Mouse (Mus musculus) CH12.LX (cell line): ENCODE data around the gene Aldoc. TPM values are rescaled to one million over a fixed set of nuclear protein-coding genes. Genes with fewer than 3 reads are reported as not detected.

Experiments
- DNase-seq: peaks from one replicate; pipeline ENCODE4 v3.0.0-alpha.2; 2013; ENCODE audit errors: extremely low read depth
- H3K27ac ChIP-seq: 2 replicates; pipeline ENCODE4 v1.5.1; 2012; ENCODE audit warnings: low read depth, mild to moderate bottlenecking, control low read depth, moderate library complexity; ENCODE audit not compliant: insufficient read depth
- H3K27me3 ChIP-seq: replicated peaks from 2 replicates; pipeline ENCODE3; 2012; ENCODE audit warnings: inconsistent platforms
- H3K36me3 ChIP-seq, 2 experiments: replicated peaks in 1 of 2; 2 replicates each; pipeline versions ENCODE3 to v1.6.1; 2012; ENCODE audit warnings: inconsistent platforms in 1 of 2, low read length in 1 of 2, mild to moderate bottlenecking in 1 of 2, mixed read lengths in 1 of 2, moderate library complexity in 1 of 2; ENCODE audit not compliant: control insufficient read depth in 1 of 2, insufficient read depth in 1 of 2
- H3K4me1 ChIP-seq, 2 experiments: 2 replicates each; pipeline ENCODE4 v1.6.1; 2012; ENCODE audit warnings: inconsistent platforms in 1 of 2, moderate library complexity in 1 of 2; ENCODE audit not compliant: insufficient read depth in 2 of 2, control insufficient read depth in 1 of 2
- H3K4me2 ChIP-seq: 2 replicates; pipeline ENCODE4 v1.6.1; 2012; ENCODE audit warnings: low read depth, mild to moderate bottlenecking, control low read depth; ENCODE audit not compliant: poor library complexity, insufficient read depth, severe bottlenecking
- H3K4me3 ChIP-seq, 3 experiments: fragments of 150-350 bp in 1 of 3; sonication (generic) in 1 of 3; replicated peaks in 1 of 3; 2 replicates each; pipeline versions ENCODE3 to v1.5.1; 2011 to 2012; ENCODE audit warnings: low read depth in 2 of 3, low read length in 2 of 3, mild to moderate bottlenecking in 2 of 3, moderate library complexity in 2 of 3, control low read depth in 1 of 3, improper control_type of control experiment in 1 of 3, inconsistent platforms in 1 of 3, mixed read lengths in 1 of 3; ENCODE audit not compliant: poor library complexity in 1 of 3
- H3K79me2 ChIP-seq: replicated peaks from 2 replicates; pipeline ENCODE4 v1.6.1; 2012; ENCODE audit warnings: mild to moderate bottlenecking, moderate library complexity; ENCODE audit not compliant: control insufficient read depth, poor library complexity, insufficient read depth, severe bottlenecking; ENCODE audit errors: extremely low read depth
- H3K9ac ChIP-seq: 2 replicates; pipeline ENCODE4 v1.6.1; 2012; ENCODE audit warnings: low read depth, mild to moderate bottlenecking, control low read depth, moderate library complexity; ENCODE audit not compliant: insufficient read depth
- H3K9me3 ChIP-seq: replicated peaks from 2 replicates; pipeline ENCODE3; 2012; ENCODE audit warnings: low read length, inconsistent platforms, mixed read lengths
- CTCF ChIP-seq, 2 experiments: IDR thresholded peaks in 1 of 2; conservative IDR thresholded peaks in 1 of 2; 2 replicates each; pipeline ENCODE4 v1.5.1; 2011 to 2012; ENCODE audit warnings: low read depth in 2 of 2, low read length in 2 of 2, improper control_type of control experiment in 1 of 2, inconsistent platforms in 1 of 2, mild to moderate bottlenecking in 1 of 2, moderate library complexity in 1 of 2
- E2F4 ChIP-seq: IDR thresholded peaks from 2 replicates; pipeline ENCODE4 v1.6.1; 2011; ENCODE audit warnings: low read depth, low read length, improper control_type of control experiment; ENCODE audit not compliant: insufficient replicate concordance
- ELF1 ChIP-seq: IDR thresholded peaks from 2 replicates; pipeline ENCODE4 v1.6.1; 2014; ENCODE audit warnings: low read depth, mild to moderate bottlenecking, inconsistent platforms, low read length, improper control_type of control experiment
- GABPA ChIP-seq: IDR thresholded peaks from 2 replicates; pipeline ENCODE4 v1.6.1; 2012; ENCODE audit warnings: low read depth, low read length, improper control_type of control experiment, inconsistent platforms; ENCODE audit not compliant: insufficient replicate concordance
- HCFC1 ChIP-seq: IDR thresholded peaks from 2 replicates; pipeline ENCODE4 v1.6.1; 2012; ENCODE audit warnings: low read depth, mild to moderate bottlenecking, inconsistent platforms, low read length, improper control_type of control experiment
- IRF4 ChIP-seq: IDR thresholded peaks from 2 replicates; pipeline ENCODE4 v1.6.1; 2014; ENCODE audit warnings: low read depth, mild to moderate bottlenecking, inconsistent platforms, low read length, improper control_type of control experiment
- JUND ChIP-seq: conservative IDR thresholded peaks from 2 replicates; pipeline ENCODE4 v1.6.1; 2011; ENCODE audit warnings: low read depth, low read length, improper control_type of control experiment
- KAT2A ChIP-seq: IDR thresholded peaks from 2 replicates; pipeline ENCODE4 v1.6.1; 2012; ENCODE audit warnings: low read length, improper control_type of control experiment, inconsistent platforms; ENCODE audit not compliant: insufficient replicate concordance
- MAX ChIP-seq: IDR thresholded peaks from 2 replicates; pipeline ENCODE4 v1.6.1; 2011; ENCODE audit warnings: low read length, improper control_type of control experiment
- MAZ ChIP-seq: IDR thresholded peaks from 2 replicates; pipeline ENCODE4 v1.6.1; 2012; ENCODE audit warnings: low read depth, mild to moderate bottlenecking, inconsistent platforms, low read length, improper control_type of control experiment, moderate library complexity
- MXI1 ChIP-seq: IDR thresholded peaks from 2 replicates; pipeline ENCODE4 v1.6.1; 2011; ENCODE audit warnings: mild to moderate bottlenecking, low read depth, low read length, improper control_type of control experiment
- MYC ChIP-seq: IDR thresholded peaks from 2 replicates; pipeline ENCODE4 v1.6.1; 2011; ENCODE audit warnings: low read depth, mild to moderate bottlenecking, improper control_type of control experiment, low read length
- NELFE ChIP-seq: IDR thresholded peaks from 2 replicates; pipeline ENCODE4 v1.6.1; 2011; ENCODE audit warnings: low read depth, low read length, improper control_type of control experiment
- NRF1 ChIP-seq: IDR thresholded peaks from 2 replicates; pipeline ENCODE4 v1.6.1; 2014; ENCODE audit warnings: low read depth, mild to moderate bottlenecking, inconsistent platforms, low read length, improper control_type of control experiment, moderate library complexity
- PAX5 ChIP-seq: IDR thresholded peaks from 2 replicates; pipeline ENCODE4 v1.6.1; 2012; ENCODE audit warnings: low read length, inconsistent platforms, mixed read lengths
- POLR2A ChIP-seq: IDR thresholded peaks from 2 replicates; pipeline ENCODE4 v1.6.1; 2011; ENCODE audit warnings: low read depth, mild to moderate bottlenecking, improper control_type of control experiment, low read length
- POLR2AphosphoS2 ChIP-seq: IDR thresholded peaks from 2 replicates; pipeline ENCODE4 v1.6.1; 2011; ENCODE audit warnings: low read depth, low read length, improper control_type of control experiment
- RAD21 ChIP-seq: IDR thresholded peaks from 2 replicates; pipeline ENCODE4 v1.6.1; 2011; ENCODE audit warnings: low read depth, mild to moderate bottlenecking, low read length, improper control_type of control experiment, moderate library complexity
- RCOR1 ChIP-seq: conservative IDR thresholded peaks from 2 replicates; pipeline ENCODE4 v1.6.1; 2012; ENCODE audit warnings: low read depth, mild to moderate bottlenecking, inconsistent platforms, low read length, improper control_type of control experiment
- TBP ChIP-seq: conservative IDR thresholded peaks from 2 replicates; pipeline ENCODE4 v1.6.1; 2011; ENCODE audit warnings: low read depth, low read length, improper control_type of control experiment
- TCF12 ChIP-seq: IDR thresholded peaks from 2 replicates; pipeline ENCODE4 v1.6.1; 2014; ENCODE audit warnings: low read depth, mild to moderate bottlenecking, inconsistent platforms, low read length, improper control_type of control experiment
- UBTF ChIP-seq: IDR thresholded peaks from 2 replicates; pipeline ENCODE4 v1.6.1; 2012; ENCODE audit warnings: low read depth, mild to moderate bottlenecking, inconsistent platforms, low read length, improper control_type of control experiment, moderate library complexity
- USF1 ChIP-seq: IDR thresholded peaks from 2 replicates; pipeline ENCODE4 v1.6.1; 2014; ENCODE audit warnings: low read depth, mild to moderate bottlenecking, inconsistent platforms, low read length, improper control_type of control experiment
- USF2 ChIP-seq: conservative IDR thresholded peaks from 2 replicates; pipeline ENCODE4 v1.6.1; 2011; ENCODE audit warnings: low read depth, low read length, improper control_type of control experiment
- ZC3H11A ChIP-seq: IDR thresholded peaks from 2 replicates; pipeline ENCODE4 v1.6.1; 2012; ENCODE audit warnings: low read depth, mild to moderate bottlenecking, inconsistent platforms, low read length, improper control_type of control experiment
- ZKSCAN1 ChIP-seq: IDR thresholded peaks from 2 replicates; pipeline ENCODE4 v1.6.1; 2012; ENCODE audit warnings: low read depth, inconsistent platforms, low read length, improper control_type of control experiment, borderline replicate concordance
- ZMIZ1 ChIP-seq: IDR thresholded peaks from 2 replicates; pipeline ENCODE4 v1.6.1; 2012; ENCODE audit warnings: low read depth, mild to moderate bottlenecking, inconsistent platforms, low read length, improper control_type of control experiment
- ZNF384 ChIP-seq: IDR thresholded peaks from 2 replicates; pipeline ENCODE4 v1.6.1; 2012; ENCODE audit warnings: low read depth, low read length, improper control_type of control experiment, inconsistent platforms
- dilution Hi-C: fragments of 300-500 bp; cut with MboI; formaldehyde crosslinking; loops from 2 replicates; pipeline ENCODE4 v1.14.3; 2020; ENCODE audit warnings: low sequenced_read_pairs; ENCODE audit not compliant: extremely low pct_unique_long_range_greater_than_20kb, extremely low pct_ligation_motif_present
- in situ Hi-C: fragments of 300-500 bp; cut with MboI; formaldehyde crosslinking; loops from 3 replicates; pipeline ENCODE4 v1.14.3; 2019; ENCODE audit warnings: low sequenced_read_pairs, low pct_ligation_motif_present, low pct_unique_long_range_greater_than_20kb, mixed read lengths
- polyA plus RNA-seq: library from polyadenylated mRNA; unstranded; fragments of >175 nt; gene quantifications from 2 replicates; pipeline ENCODE4 v1.2.1, GENCODE M21; 2012; ENCODE audit warnings: low read depth; ENCODE audit not compliant: insufficient read length
- total RNA-seq, 2 experiments: library from RNA; depleted of rRNA; stranded (reverse); fragments of 300-350 nt in 1 of 2; fragments of >200 nt in 1 of 2; gene quantifications; 2 replicates each; pipeline ENCODE4 v1.2.3; 2012 to 2014

Aldoc gene
- total RNA-seq (2012; rRNA removed) (23.6 and 90.2 TPM in 2 replicates), total RNA-seq (2014; rRNA removed) (96.5 and 119 TPM in 2 replicates), polyA plus RNA-seq (20.4 and 25.0 TPM in 2 replicates)

DNA sequence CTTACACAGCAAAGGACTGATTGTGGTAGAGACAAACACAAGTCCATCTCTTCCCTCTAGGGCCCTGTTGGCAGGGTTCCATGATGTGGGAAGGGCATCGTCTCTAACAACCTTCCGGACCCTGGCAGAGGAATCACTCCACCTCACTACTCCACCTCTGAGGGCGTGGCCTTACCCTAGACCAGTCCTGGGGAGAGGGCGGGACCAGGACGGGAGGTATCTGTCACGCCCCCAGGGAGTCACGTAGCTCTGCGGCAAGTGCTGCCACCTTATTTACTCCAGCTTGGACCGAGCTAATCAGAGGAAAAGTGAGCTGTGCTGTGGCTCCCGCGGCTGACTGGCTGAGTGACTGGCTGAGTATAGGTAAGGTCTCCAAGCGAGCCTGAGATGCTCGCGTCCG is at the start of gene Aldoc:
Gene Aldoc (plus strand): TSS at position 109 of the 400 bp plus-strand sequence.
- peak; percentile 99 for DNase-seq
- peak within 1 kb of the TSS; percentile 28; the same call in 1 of the 2 replicates for H3K9ac ChIP-seq
- H3K36me3 ChIP-seq, result peaks cover 38 to 80% of the 10 kb centered on the region in 2 experiments
- no peak within 1 kb of the TSS for H3K27ac ChIP-seq
- dilution Hi-C loops, result no loop called here
- H3K9me3 ChIP-seq, result no peaks in the 10 kb centered on the region
- H3K4me1 ChIP-seq, result peaks cover 8 to 25% of the 10 kb centered on the region in 2 experiments
- H3K27me3 ChIP-seq, result no peaks in the 10 kb centered on the region
- H3K4me2 ChIP-seq, result peak within 1 kb of the TSS; percentile 58
- TF ChIP-seq TBP (peak; percentile 83), CTCF (conservative IDR thresholded peaks at IDR 0.05 in 1 of 2, IDR thresholded peaks at IDR 0.05 in 1 of 2; ENCODE audit: low read depth in 2 of 2, low read length in 2 of 2) (peak in 1 of 2 experiments; percentile 10; a peak in 1 of 4 replicates), NELFE (peak; percentile 46; the same call in 1 of the 2 replicates), IRF4 (no peak), MAZ (0 out of 2 replicates have a peak, but pooled peaks have one; percentile 47), NRF1 (0 out of 2 replicates have a peak, but pooled peaks have one; percentile 6), JUND (no peak), PAX5 (no peak), ZC3H11A (no peak), ZMIZ1 (peak; percentile 66), MYC (peak; percentile 46; the same call in 1 of the 2 replicates), ELF1 (peak; percentile 66), RCOR1 (0 out of 2 replicates have a peak, but pooled peaks have one; percentile 60), HCFC1 (peak; percentile 22; the same call in 1 of the 2 replicates), MAX (0 out of 2 replicates have a peak, but pooled peaks have one; percentile 38), TCF12 (peak; percentile 77), POLR2AphosphoS2 (peak; percentile 83), ZKSCAN1 (no peak), POLR2A (peak; percentile 72), MXI1 (peak; percentile 78; the same call in 1 of the 2 replicates)
- peak within 1 kb of the TSS; percentile 44 to 68 (median 48) for H3K4me3 ChIP-seq
- in situ Hi-C loops, result no loop called here
- no peaks in the 10 kb centered on the region for H3K79me2 ChIP-seq

DNA sequence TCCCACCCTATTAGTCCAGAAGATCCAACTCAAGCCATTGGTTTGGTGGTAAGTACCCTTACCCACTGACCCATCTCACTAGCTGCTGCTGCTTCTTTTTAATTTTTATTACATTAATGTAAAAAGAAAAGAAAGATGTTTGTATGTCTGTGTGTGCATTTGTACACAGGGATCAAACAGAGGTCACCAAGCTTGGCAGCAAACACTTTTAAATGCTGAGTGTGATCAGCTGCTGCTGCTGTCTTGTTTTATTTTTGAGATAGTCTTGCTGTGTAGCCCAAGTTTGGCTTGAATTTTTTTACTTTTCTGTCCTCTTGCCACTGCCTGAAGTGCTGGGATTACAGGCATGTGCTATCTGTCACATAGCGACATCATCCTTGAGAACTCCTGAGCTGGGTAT is 47.2 kb upstream of the Aldoc start:
- Histone ChIP-seq H3K27ac (no peak overlapping the region), H3K79me2 (peaks cover 6% of the 10 kb centered on the region; the same call in 1 of the 2 replicates), H3K4me1 (no peaks in the 10 kb centered on the region), H3K36me3 (peaks cover 87 to 97% of the 10 kb centered on the region in 2 experiments), H3K9me3 (no peaks in the 10 kb centered on the region), H3K27me3 (no peaks in the 10 kb centered on the region), H3K4me2 (no peak overlapping the region), H3K9ac (no peak overlapping the region), H3K4me3 (no peak overlapping the region)
- TF ChIP-seq RAD21 (no peak), GABPA (no peak), USF2 (no peak), ELF1 (no peak), UBTF (no peak), POLR2A (no peak), NELFE (no peak), RCOR1 (no peak), MAX (no peak), TCF12 (no peak), ZMIZ1 (no peak), ZC3H11A (no peak), JUND (no peak), ZNF384 (no peak), KAT2A (no peak), CTCF (conservative IDR thresholded peaks at IDR 0.05 in 1 of 2, IDR thresholded peaks at IDR 0.05 in 1 of 2; ENCODE audit: low read depth in 2 of 2, low read length in 2 of 2) (no peak), MXI1 (no peak), IRF4 (no peak), USF1 (no peak), E2F4 (no peak)
- DNase-seq, result no peak
- dilution Hi-C loops, result no loop called here
- in situ Hi-C loops, result no loop called here
